Mouse (Mus musculus): Measurements from ENCODE around the gene Slit1.

- no peak for TF ChIP-seq CTCF (IDR thresholded peaks at IDR 0.05; ENCODE audit: insufficient read depth, low read length)
- no peak for TF ChIP-seq POLR2A (IDR thresholded peaks at IDR 0.05; ENCODE audit: borderline replicate concordance, extremely low read depth, low read depth, low read length)
Measured at GRCm38 (mm10) chr19:41684874-41685273, 58.6 kb downstream of the Slit1 start.
